Mouse (Mus musculus) E14TG2a.4 (cell line): Measurements from ENCODE around the gene Mdm1.

Source experiments
- CTCF ChIP-seq: conservative IDR thresholded peaks from 2 replicates; pipeline ENCODE4 v1.5.1; 2014; ENCODE audit warnings: low read length
- NANOG ChIP-seq: IDR thresholded peaks from 2 replicates; pipeline ENCODE4 v1.6.1; 2014; ENCODE audit warnings: borderline replicate concordance, low read length, mixed read lengths
- POU5F1 ChIP-seq: IDR thresholded peaks from 2 replicates; pipeline ENCODE4 v1.6.1; 2014; ENCODE audit warnings: low read length, borderline replicate concordance

DNA sequence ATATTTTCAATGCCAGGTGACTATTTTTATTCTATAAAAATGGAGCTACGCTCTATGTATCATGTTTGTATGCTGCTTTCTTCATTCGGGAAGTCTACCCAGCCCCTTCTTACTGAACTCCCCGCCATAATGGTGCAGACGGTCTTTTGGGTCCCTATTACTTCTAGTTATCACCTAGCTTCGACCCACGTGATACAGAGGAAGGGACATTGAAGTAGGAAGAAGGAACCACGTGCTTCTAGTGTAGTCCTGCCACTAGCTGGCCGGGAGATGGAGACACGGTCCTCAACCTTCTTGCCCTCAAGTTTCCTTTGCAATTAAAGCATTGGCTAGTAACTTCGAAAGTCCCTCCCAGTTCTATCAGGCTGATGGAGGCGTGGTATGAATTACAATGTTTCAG is 37.7 kb downstream of the Mdm1 start:
- no peak for TF ChIP-seq CTCF
- no peak for TF ChIP-seq NANOG
- TF ChIP-seq POU5F1, result no peak
